Mouse (Mus musculus) heart, embryonic 15.5 days (tissue): ENCODE measurements around the gene Gm4847. TPM values are rescaled to one million over a fixed set of nuclear protein-coding genes. Genes with fewer than 3 reads are reported as not detected.

Experiments
- ATAC-seq: fragments of 200-750 bp; cut with Nextera tagmentation; replicated peaks from 2 replicates; pipeline ENCODE4 v1.8.0; 2017; ENCODE audit warnings: low read depth, moderate TSS enrichment; ENCODE audit not compliant: insufficient number of reproducible peaks, insufficient read depth, low FRiP score
- H3K27ac ChIP-seq: fragments of 300-500 bp; sonication (generic); 2 replicates; pipeline ENCODE4 v1.5.1; 2015; ENCODE audit warnings: mild to moderate bottlenecking, inconsistent platforms
- H3K27me3 ChIP-seq: fragments of 300-500 bp; sonication (generic); 2 replicates; pipeline ENCODE4 v1.6.1; 2015; ENCODE audit warnings: inconsistent platforms
- H3K36me3 ChIP-seq: fragments of 300-500 bp; sonication (generic); 2 replicates; pipeline ENCODE4 v1.6.1; 2015; ENCODE audit warnings: mild to moderate bottlenecking, inconsistent platforms
- H3K4me1 ChIP-seq: fragments of 300-500 bp; sonication (generic); replicated peaks from 2 replicates; pipeline ENCODE4 v1.6.1; 2015; ENCODE audit warnings: inconsistent platforms
- H3K4me2 ChIP-seq: fragments of 300-500 bp; sonication (generic); 2 replicates; pipeline ENCODE4 v1.6.1; 2015; ENCODE audit warnings: inconsistent platforms, mild to moderate bottlenecking, moderate library complexity
- H3K4me3 ChIP-seq: fragments of 300-500 bp; sonication (generic); 2 replicates; pipeline ENCODE4 v1.5.1; 2015; ENCODE audit warnings: mild to moderate bottlenecking, inconsistent platforms
- H3K9ac ChIP-seq: fragments of 300-500 bp; sonication (generic); 2 replicates; pipeline ENCODE4 v1.6.1; 2015; ENCODE audit warnings: mild to moderate bottlenecking, inconsistent platforms
- H3K9me3 ChIP-seq: fragments of 300-500 bp; sonication (generic); replicated peaks from 2 replicates; pipeline ENCODE4 v1.6.1; 2016; ENCODE audit warnings: inconsistent platforms
- WGBS: fragments of 180-500 bp; shearing (Covaris S2); methylation state at CpG from one replicate; pipeline ENCODE4 v1.1.7; 2015; ENCODE audit warnings: mixed read lengths; 5-methylcytosine and 5-hydroxymethylcytosine counted together
- microRNA-seq: library from miRNA; unstranded; fragments of <30 nt; microRNA quantifications from one replicate; pipeline ENCODE4, GENCODE M21; 2016
- polyA plus RNA-seq: library from polyadenylated mRNA; unstranded; fragments of >200 nt; fragmentation: Nextera tagmentation; extraction: Ambion mirVana; gene quantifications from 2 replicates; pipeline ENCODE4 v1.2.1, GENCODE M21; 2015

The Gm4847 gene
- not detected in 2 replicates for polyA plus RNA-seq

DNA sequence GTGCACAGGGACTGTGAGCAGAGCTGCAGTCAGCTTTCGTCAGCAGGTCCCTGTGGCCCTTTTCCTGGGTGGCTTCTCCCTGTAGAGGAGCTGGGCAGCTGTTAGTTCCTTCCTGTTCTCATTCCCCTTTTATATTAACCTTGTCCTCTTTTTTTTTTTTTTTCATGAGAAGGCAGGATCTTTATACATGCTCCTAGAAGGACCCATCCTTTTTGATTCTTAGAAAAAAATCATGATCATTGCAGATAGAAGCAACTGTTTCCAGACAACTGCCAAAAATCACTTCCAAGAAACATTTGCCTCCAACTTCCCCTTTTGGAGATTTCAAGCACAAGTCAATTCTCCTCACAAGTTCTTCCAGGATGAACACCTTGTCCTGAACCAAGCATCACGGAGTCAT is at the start of gene Gm4847:
Gene Gm4847, minus strand, starts transcription at position 101 of the 400 bp plus-strand sequence.
- Histone ChIP-seq H3K9ac (no peak within 1 kb of the TSS), H3K4me1 (no peaks in the 10 kb centered on the region), H3K27me3 (no peaks in the 10 kb centered on the region), H3K4me2 (no peak within 1 kb of the TSS), H3K27ac (no peak within 1 kb of the TSS), H3K36me3 (no peaks in the 10 kb centered on the region), H3K4me3 (no peak within 1 kb of the TSS), H3K9me3 (no peaks in the 10 kb centered on the region)
- 66% methylated on average over 2 of the region's 2 CpGs for WGBS
- no peak for ATAC-seq

DNA sequence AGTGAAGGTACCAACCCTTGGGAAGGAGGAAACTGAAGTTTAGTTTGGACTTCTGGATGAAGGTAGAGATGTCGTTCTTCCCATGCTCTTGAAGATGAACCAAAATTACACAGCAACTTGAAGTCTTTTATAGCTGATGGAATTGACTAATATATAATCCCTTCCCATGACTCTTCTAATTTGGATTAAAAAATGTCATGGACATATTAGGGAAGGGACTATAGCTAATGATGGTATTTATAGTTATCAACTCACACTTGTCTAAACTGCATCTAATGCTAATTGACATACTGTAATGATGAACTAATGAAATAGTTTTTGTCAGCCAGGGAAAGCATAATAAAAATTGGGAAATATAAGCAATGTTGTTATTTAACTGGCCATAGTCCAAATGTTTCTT is 34.3 kb upstream of the Gm4847 start, which contains the start of gene Fmo9:
Gene Fmo9, minus strand, starts transcription at position 101 of the 400 bp plus-strand sequence.
- no peaks in the 10 kb centered on the region for H3K9me3 ChIP-seq
- no peak within 1 kb of the TSS for H3K4me2 ChIP-seq
- no peak within 1 kb of the TSS for H3K4me3 ChIP-seq
- no peak within 1 kb of the TSS for H3K9ac ChIP-seq
- H3K36me3 ChIP-seq = no peaks in the 10 kb centered on the region
- H3K27ac ChIP-seq = no peak within 1 kb of the TSS
- whole genome bisulfite sequencing = 80% methylated on average over 1 of the region's 1 CpGs
- no peak for ATAC-seq
- no peaks in the 10 kb centered on the region for H3K27me3 ChIP-seq
- no peaks in the 10 kb centered on the region for H3K4me1 ChIP-seq

DNA sequence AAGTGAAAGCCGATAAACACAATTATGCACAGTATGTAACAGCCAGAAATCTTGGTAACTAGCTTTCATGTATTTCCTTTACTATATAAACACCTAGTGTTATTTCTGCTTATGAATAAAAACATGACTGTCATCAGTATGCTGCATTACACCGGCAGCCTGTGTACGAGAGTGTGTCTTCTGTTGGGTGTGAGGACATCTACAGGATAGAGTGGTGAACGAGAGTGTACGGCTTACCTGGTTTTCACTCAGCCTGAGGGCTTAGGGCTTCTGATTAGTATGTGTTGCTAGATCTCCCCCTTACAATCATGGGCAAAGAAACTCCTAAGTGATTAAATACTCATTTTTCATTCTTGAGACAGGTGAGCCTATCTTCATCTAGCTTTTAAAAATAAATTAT is 21.8 kb upstream of the Gm4847 start:
- Histone ChIP-seq H3K9ac (no peak overlapping the region), H3K27me3 (no peaks in the 10 kb centered on the region), H3K4me1 (no peaks in the 10 kb centered on the region), H3K36me3 (no peaks in the 10 kb centered on the region), H3K4me3 (no peak overlapping the region), H3K27ac (no peak overlapping the region), H3K4me2 (no peak overlapping the region), H3K9me3 (no peaks in the 10 kb centered on the region)
- ATAC-seq = no peak
- 83% methylated on average over 5 of the region's 5 CpGs for WGBS

DNA sequence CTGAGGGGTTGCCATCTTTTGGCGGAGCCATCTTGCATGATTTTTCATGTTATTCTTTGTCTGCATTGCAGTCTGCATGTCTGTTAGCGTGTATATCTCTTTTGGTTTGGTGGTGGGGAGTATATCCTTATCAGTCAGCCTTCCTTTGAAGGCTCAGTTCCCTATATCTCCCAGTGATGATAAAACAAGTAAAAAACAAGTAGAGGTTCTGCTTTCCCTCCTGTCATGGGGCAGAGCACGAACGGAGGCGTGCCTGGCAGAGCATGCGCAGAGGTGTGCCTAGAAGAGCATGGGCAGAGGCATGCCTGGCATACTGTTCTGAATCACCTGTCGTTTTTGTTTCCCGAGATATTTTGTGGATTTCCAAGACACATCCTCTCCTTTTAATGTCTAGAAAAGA is 13.3 kb upstream of the Gm4847 start:
- no peak for ATAC-seq
- Histone ChIP-seq H3K4me3 (no peak overlapping the region), H3K4me2 (no peak overlapping the region), H3K27ac (no peak overlapping the region), H3K9ac (no peak overlapping the region), H3K27me3 (no peaks in the 10 kb centered on the region), H3K4me1 (no peaks in the 10 kb centered on the region), H3K9me3 (no peaks in the 10 kb centered on the region), H3K36me3 (no peaks in the 10 kb centered on the region)
- WGBS = 75% methylated on average over 8 of the region's 8 CpGs

Small RNAs within 50 kb of the gene (microRNA-seq; reads per million reads assigned to microRNA genes)
- gene Gm22992 = not detected

Other genes with a start within 250 kb of the Gm4847 start
- gene Pogk, start 237.8 kb downstream of the Gm4847 start, polyA plus RNA-seq = 9.3 and 10.6 TPM in 2 replicates
- not detected in 2 replicates for gene Gm4846, start 150.1 kb downstream of the Gm4847 start, polyA plus RNA-seq
- not detected in 2 replicates for gene Fmo9, start 34.2 kb upstream of the Gm4847 start, polyA plus RNA-seq